In genomic region chr17:11995522-11995921, GRCm38 (mm10) we compare ENCODE assay signal across 28 mouse cellular contexts.
"Had no signal": no experiment of that assay in that cellular context is flagged by ENCODE, and none has a peak within 500 bp of the region (broad histone marks: within the 10 kb centered on the region; RNA-seq: fewer than 3 reads in every experiment).

No protein-coding gene starts in this region.

- H3K27ac ChIP-seq: left cerebral cortex, adult 2 months; limb, embryonic 10.5 days; limb, embryonic 12.5 days; limb, embryonic 13.5 days; limb, embryonic 15.5 days; liver, embryonic 12.5 days; liver, embryonic 13.5 days; liver, embryonic 14.5 days; liver, embryonic 15.5 days; lung, embryonic 15.5 days; macrophage; midbrain, embryonic 10.5 days; midbrain, embryonic 12.5 days; midbrain, embryonic 13.5 days; midbrain, embryonic 15.5 days had no signal

- H3K4me3 ChIP-seq: left cerebral cortex, adult 2 months; limb, embryonic 10.5 days; limb, embryonic 12.5 days; limb, embryonic 13.5 days; limb, embryonic 15.5 days; liver, embryonic 12.5 days; liver, embryonic 13.5 days; liver, embryonic 15.5 days; lung, embryonic 15.5 days; megakaryocyte, embryonic 14.5 days; midbrain, embryonic 10.5 days; midbrain, embryonic 12.5 days; midbrain, embryonic 13.5 days; midbrain, embryonic 15.5 days; myocyte had no signal

- H3K9me3 ChIP-seq: limb, embryonic 10.5 days; limb, embryonic 12.5 days; limb, embryonic 13.5 days; limb, embryonic 15.5 days; liver, embryonic 12.5 days; liver, embryonic 13.5 days; liver, embryonic 15.5 days; lung, embryonic 15.5 days; megakaryocyte, embryonic 14.5 days; midbrain, embryonic 10.5 days; midbrain, embryonic 12.5 days; midbrain, embryonic 13.5 days; midbrain, embryonic 15.5 days had no signal

- DNase-seq: left cerebral cortex, postnatal 4 days; liver; liver, embryonic 13.5 days; liver, postnatal 0 days; lung, adult 18-20 months; lung, adult 2 months; lung, embryonic 14.5 days; lung, postnatal 10 days; lung, postnatal 14 days; lung, postnatal 36 days; lung, postnatal 4 days; midbrain, embryonic 14.5 days had no signal

- H3K27me3 ChIP-seq: lung, embryonic 15.5 days; midbrain, embryonic 12.5 days; midbrain, embryonic 15.5 days had no signal

- H3K36me3 ChIP-seq: limb, embryonic 10.5 days; limb, embryonic 12.5 days; limb, embryonic 13.5 days; limb, embryonic 15.5 days; liver, embryonic 12.5 days; liver, embryonic 13.5 days; liver, embryonic 15.5 days; lung, embryonic 15.5 days; midbrain, embryonic 10.5 days; midbrain, embryonic 12.5 days; midbrain, embryonic 13.5 days; midbrain, embryonic 15.5 days had no signal

- H3K9ac ChIP-seq: limb, embryonic 12.5 days; limb, embryonic 13.5 days; limb, embryonic 15.5 days; liver, embryonic 12.5 days; liver, embryonic 13.5 days; liver, embryonic 14.5 days; liver, embryonic 15.5 days; liver, postnatal 0 days; lung, embryonic 14.5 days; lung, embryonic 15.5 days; midbrain, embryonic 12.5 days; midbrain, embryonic 13.5 days; midbrain, embryonic 15.5 days had no signal
